Mouse (Mus musculus) G1E (cell line): Measurements from ENCODE around the gene Galnt17. TPM values are rescaled to one million over a fixed set of nuclear protein-coding genes. Genes with fewer than 3 reads are reported as not detected.

Experiments
- ATAC-seq: 2 replicates; pipeline ENCODE4 v1.8.0; 2016; ENCODE audit warnings: mild to moderate bottlenecking; ENCODE audit not compliant: insufficient number of reproducible peaks, poor library complexity, low FRiP score, severe bottlenecking; ENCODE audit errors: extremely low read depth
- DNase-seq: peaks from one replicate; pipeline ENCODE4 v3.0.0; 2012; ENCODE audit warnings: low spot score
- H3K27me3 ChIP-seq: 2 replicates; pipeline ENCODE4 v1.6.1; 2012; ENCODE audit warnings: mild to moderate bottlenecking, low read length, inconsistent platforms; ENCODE audit not compliant: insufficient read depth
- H3K36me3 ChIP-seq: replicated peaks from 2 replicates; pipeline ENCODE3; 2012; ENCODE audit warnings: mild to moderate bottlenecking, inconsistent platforms
- H3K4me1 ChIP-seq: 2 replicates; pipeline ENCODE4 v1.6.1; 2012; ENCODE audit warnings: low read depth, low read length, inconsistent platforms, mixed read lengths; ENCODE audit not compliant: insufficient read depth
- H3K4me3 ChIP-seq: 2 replicates; pipeline ENCODE4 v1.5.1; 2012; ENCODE audit warnings: low read depth, mild to moderate bottlenecking, inconsistent platforms, low read length, moderate library complexity, mixed read lengths
- H3K9me3 ChIP-seq: replicated peaks from 2 replicates; pipeline ENCODE4 v1.6.1; 2012; ENCODE audit warnings: inconsistent platforms
- CTCF ChIP-seq: IDR thresholded peaks from 2 replicates; pipeline ENCODE4 v1.5.1; 2012; ENCODE audit warnings: low read depth, low read length, inconsistent platforms, mixed read lengths
- GATA1 ChIP-seq: IDR thresholded peaks from 2 replicates; pipeline ENCODE4 v1.6.1; 2012; ENCODE audit warnings: borderline replicate concordance, low read length, inconsistent platforms, mixed read lengths
- GATA2 ChIP-seq: IDR thresholded peaks from 2 replicates; pipeline ENCODE4 v1.6.1; 2012; ENCODE audit warnings: low read depth, low read length, inconsistent platforms, borderline replicate concordance
- POLR2AphosphoS5 ChIP-seq: IDR thresholded peaks from 2 replicates; pipeline ENCODE4 v1.6.1; 2012; ENCODE audit warnings: low read depth, low read length, inconsistent platforms; ENCODE audit not compliant: insufficient replicate concordance
- TAL1 ChIP-seq: conservative IDR thresholded peaks from 2 replicates; pipeline ENCODE4 v1.6.1; 2012; ENCODE audit warnings: low read depth, low read length, inconsistent platforms, mixed read lengths
- polyA plus RNA-seq: library from polyadenylated mRNA; stranded (reverse); fragments of >175 nt; gene quantifications from 2 replicates; pipeline ENCODE4 v1.2.3, GENCODE M21; 2012
- total RNA-seq, 2 experiments: library from RNA; stranded (forward) in 1 of 2; stranded (reverse) in 1 of 2; fragments of 200-1000 nt in 1 of 2; fragments of >200 nt in 1 of 2; fragmentation: Nextera tagmentation in 1 of 2; gene quantifications; 2 replicates each; pipeline ENCODE4 v1.2.3; 2014 to 2017

Galnt17 gene
- total and polyA plus RNA-seq, 3 experiments: 0.22 TPM; not detected in 2

GRCm38 (mm10) chr5:131039611-131040313 is 268.5 kb downstream of the Galnt17 start:
- Histone ChIP-seq H3K9me3 (peaks cover 33% of the 10 kb centered on the region), H3K4me1 (no peaks in the 10 kb centered on the region), H3K4me3 (no peak overlapping the region), H3K27me3 (no peaks in the 10 kb centered on the region), H3K36me3 (no peaks in the 10 kb centered on the region)
- TF ChIP-seq GATA2 (no peak), POLR2AphosphoS5 (no peak), GATA1 (no peak), TAL1 (no peak), CTCF (no peak)
- ATAC-seq: no peak
- no peak for DNase-seq

- no peaks in the 10 kb centered on the region for H3K4me1 ChIP-seq
- H3K27me3 ChIP-seq: no peaks in the 10 kb centered on the region
- H3K4me3 ChIP-seq: no peak overlapping the region
- H3K9me3 ChIP-seq: peaks cover 58% of the 10 kb centered on the region
- ATAC-seq (no peak), DNase-seq (no peak)
- H3K36me3 ChIP-seq: no peaks in the 10 kb centered on the region
- TF ChIP-seq TAL1 (no peak), GATA1 (no peak), POLR2AphosphoS5 (no peak), GATA2 (no peak), CTCF (no peak)
Observed at GRCm38 (mm10) chr5:131024506-131024905, 283.8 kb downstream of the Galnt17 start.

GRCm38 (mm10) chr5:131022396-131022993 is 285.8 kb downstream of the Galnt17 start:
- Histone ChIP-seq H3K27me3 (no peaks in the 10 kb centered on the region), H3K4me1 (no peaks in the 10 kb centered on the region), H3K9me3 (peaks cover 67% of the 10 kb centered on the region), H3K36me3 (no peaks in the 10 kb centered on the region), H3K4me3 (no peak overlapping the region)
- DNase-seq: no peak
- no peak for ATAC-seq
- TF ChIP-seq POLR2AphosphoS5 (no peak), GATA2 (no peak), CTCF (no peak), TAL1 (no peak), GATA1 (no peak)

- no peak for DNase-seq
- no peaks in the 10 kb centered on the region for H3K36me3 ChIP-seq
- no peaks in the 10 kb centered on the region for H3K27me3 ChIP-seq
- no peak for TF ChIP-seq GATA2
- no peak for TF ChIP-seq TAL1
- TF ChIP-seq POLR2AphosphoS5: no peak
- TF ChIP-seq CTCF: no peak
- no peak for TF ChIP-seq GATA1
- peaks cover 72% of the 10 kb centered on the region for H3K9me3 ChIP-seq
- no peak overlapping the region for H3K4me3 ChIP-seq
- no peaks in the 10 kb centered on the region for H3K4me1 ChIP-seq
- ATAC-seq: no peak
Observed at GRCm38 (mm10) chr5:131020936-131021335, 287.4 kb downstream of the Galnt17 start.

GRCm38 (mm10) chr5:131019346-131019965 is 288.8 kb downstream of the Galnt17 start:
- Histone ChIP-seq H3K27me3 (no peaks in the 10 kb centered on the region), H3K9me3 (peaks cover 72% of the 10 kb centered on the region), H3K4me3 (no peak overlapping the region), H3K36me3 (no peaks in the 10 kb centered on the region), H3K4me1 (no peaks in the 10 kb centered on the region)
- no peak for DNase-seq
- no peak for ATAC-seq
- TF ChIP-seq GATA2: no peak
- no peak for TF ChIP-seq GATA1
- TF ChIP-seq CTCF: no peak
- TF ChIP-seq POLR2AphosphoS5: no peak
- TF ChIP-seq TAL1: no peak

- ATAC-seq (no peak), DNase-seq (no peak)
- H3K9me3 ChIP-seq: peaks cover 71% of the 10 kb centered on the region
- no peaks in the 10 kb centered on the region for H3K36me3 ChIP-seq
- H3K4me1 ChIP-seq: no peaks in the 10 kb centered on the region
- H3K27me3 ChIP-seq: no peaks in the 10 kb centered on the region
- no peak overlapping the region for H3K4me3 ChIP-seq
- TF ChIP-seq GATA1 (no peak), GATA2 (no peak), POLR2AphosphoS5 (no peak), CTCF (no peak), TAL1 (no peak)
Observed at GRCm38 (mm10) chr5:131016066-131016465, 292.2 kb downstream of the Galnt17 start.
